Mouse (Mus musculus): ENCODE data around the gene Zfp606. TPM values are rescaled to one million over a fixed set of nuclear protein-coding genes. Genes with fewer than 3 reads are reported as not detected.

The Zfp606 gene
- total RNA-seq (2014; fragmentation: Nextera tagmentation) (27.5 and 30.6 TPM in 2 replicates), total RNA-seq (2017) (14.6 and 17.4 TPM in 2 replicates), polyA plus RNA-seq (2012) (2.3 and 2.9 TPM in 2 replicates)

DNA sequence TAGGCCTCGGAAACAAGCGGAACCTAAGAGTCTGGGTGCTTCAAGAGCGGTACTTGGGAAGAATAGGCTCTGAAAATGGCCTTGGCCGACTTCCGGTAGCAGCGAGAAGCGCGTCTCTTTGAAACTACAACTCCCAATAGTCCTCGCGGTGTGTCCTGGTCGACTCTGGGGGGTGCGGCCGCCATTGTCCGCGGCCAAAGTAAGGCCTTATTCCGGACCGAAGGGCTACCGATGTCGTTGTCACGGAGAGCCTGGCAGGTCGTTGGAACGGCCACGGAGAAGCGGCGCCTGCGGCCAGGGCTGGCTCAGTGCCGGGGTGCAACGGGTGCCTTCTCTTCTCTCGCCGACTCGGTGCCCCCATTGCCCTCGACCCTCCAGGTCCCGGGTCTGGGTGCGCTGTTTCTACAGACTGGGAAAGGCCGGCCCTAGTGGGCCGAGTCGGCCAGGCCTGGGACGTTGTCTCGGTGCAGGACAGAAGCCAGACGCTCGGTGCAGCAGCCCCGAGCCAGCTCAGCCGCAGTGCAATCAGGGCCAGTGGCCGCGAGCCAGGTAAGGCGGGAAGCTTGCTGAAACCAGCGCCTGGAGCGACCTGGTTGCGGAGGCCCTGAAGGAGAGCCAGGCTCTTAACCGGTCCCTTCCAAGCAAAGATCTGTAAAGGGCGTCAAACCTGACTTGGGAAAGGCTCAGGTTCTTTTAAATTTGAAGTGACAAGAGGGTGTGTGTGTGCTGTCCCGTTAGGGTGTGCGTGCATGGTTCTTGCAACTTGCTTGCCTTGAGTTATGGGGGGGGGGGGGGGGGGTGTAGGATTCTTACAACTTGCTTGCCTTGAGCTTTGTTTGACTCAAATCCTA is at the start of gene Zfp606:
Zfp606 (plus strand) TSS at position 136 of the 851 bp plus-strand sequence.
- Histone ChIP-seq H3K36me3 (replicated peaks) (peaks cover 25% of the 10 kb centered on the region), H3K27me3 (ENCODE audit: insufficient read depth, low read length) (no peaks in the 10 kb centered on the region), H3K4me1 (ENCODE audit: insufficient read depth, low read depth, low read length) (peaks cover 3% of the 10 kb centered on the region; the same call in 1 of the 2 replicates), H3K9me3 (replicated peaks) (no peaks in the 10 kb centered on the region), H3K4me3 (ENCODE audit: low read depth, low read length) (peak within 1 kb of the TSS; percentile 97)
- ATAC-seq (ENCODE audit: extremely low read depth, insufficient number of reproducible peaks, low FRiP score, poor library complexity, severe bottlenecking) = peak; percentile 100
- TF ChIP-seq TAL1 (conservative IDR thresholded peaks at IDR 0.05; ENCODE audit: low read depth, low read length) (no peak), GATA2 (IDR thresholded peaks at IDR 0.05; ENCODE audit: borderline replicate concordance, low read depth, low read length) (no peak), CTCF (IDR thresholded peaks at IDR 0.05; ENCODE audit: low read depth, low read length) (no peak), GATA1 (IDR thresholded peaks at IDR 0.05; ENCODE audit: borderline replicate concordance, low read length) (no peak), POLR2AphosphoS5 (IDR thresholded peaks at IDR 0.05; ENCODE audit: insufficient replicate concordance, low read depth, low read length) (no peak)
- peak; percentile 78 for DNase-seq (ENCODE audit: low spot score)

DNA sequence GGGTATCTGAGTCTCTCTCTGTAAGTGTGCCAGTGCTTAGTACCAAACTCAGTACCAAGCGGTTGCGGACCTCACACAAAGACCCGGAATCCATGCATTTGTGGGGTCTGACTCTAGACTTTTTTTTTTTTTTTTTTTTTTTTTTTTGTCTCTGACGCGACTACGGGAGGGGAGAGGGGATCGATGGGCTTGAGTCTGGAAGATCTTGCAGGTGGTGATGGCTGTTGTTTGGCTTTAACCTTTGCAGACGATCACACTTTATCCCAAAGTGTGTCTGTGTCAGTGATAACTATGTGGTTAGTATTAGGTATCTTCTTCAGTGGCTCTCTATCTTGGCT is 885 bp downstream of the Zfp606 start:
- DNase-seq (ENCODE audit: low spot score) (no peak), ATAC-seq (ENCODE audit: extremely low read depth, insufficient number of reproducible peaks, low FRiP score, poor library complexity, severe bottlenecking) (no peak)
- Histone ChIP-seq H3K36me3 (replicated peaks) (peaks cover 31% of the 10 kb centered on the region), H3K4me3 (ENCODE audit: low read depth, low read length) (peak overlapping the region; percentile 97), H3K9me3 (replicated peaks) (no peaks in the 10 kb centered on the region), H3K4me1 (ENCODE audit: insufficient read depth, low read depth, low read length) (peaks cover 3% of the 10 kb centered on the region; the same call in 1 of the 2 replicates), H3K27me3 (ENCODE audit: insufficient read depth, low read length) (no peaks in the 10 kb centered on the region)
- no peak for TF ChIP-seq GATA2 (IDR thresholded peaks at IDR 0.05; ENCODE audit: borderline replicate concordance, low read depth, low read length)

DNA sequence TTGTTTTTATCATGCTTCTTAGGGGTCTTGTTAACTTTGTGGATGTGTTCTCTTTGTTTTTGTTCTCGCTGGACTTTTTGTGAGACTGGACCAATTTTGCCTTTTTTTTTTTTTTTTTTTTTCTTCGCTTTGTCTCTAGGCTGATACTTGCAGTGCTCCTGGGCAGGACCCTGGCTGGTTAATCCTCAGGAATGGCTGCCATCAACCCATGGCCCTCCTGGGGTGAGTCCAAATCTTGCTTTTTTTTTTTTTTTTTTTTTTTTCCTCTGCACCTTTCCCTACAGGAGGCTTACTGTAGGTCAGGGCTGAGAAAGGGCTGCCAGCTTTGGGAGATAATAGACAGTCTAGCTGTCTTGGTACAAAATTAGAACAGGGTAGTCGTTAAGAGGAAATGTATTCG is 1.4 kb downstream of the Zfp606 start:
- Histone ChIP-seq H3K27me3 (ENCODE audit: insufficient read depth, low read length) (no peaks in the 10 kb centered on the region), H3K4me1 (ENCODE audit: insufficient read depth, low read depth, low read length) (peaks cover 3% of the 10 kb centered on the region; the same call in 1 of the 2 replicates), H3K4me3 (ENCODE audit: low read depth, low read length) (peak overlapping the region; percentile 97; the same call in 1 of the 2 replicates), H3K36me3 (replicated peaks) (peaks cover 37% of the 10 kb centered on the region), H3K9me3 (replicated peaks) (no peaks in the 10 kb centered on the region)
- no peak for ATAC-seq (ENCODE audit: extremely low read depth, insufficient number of reproducible peaks, low FRiP score, poor library complexity, severe bottlenecking)
- no peak for DNase-seq (ENCODE audit: low spot score)
- TF ChIP-seq GATA1 (IDR thresholded peaks at IDR 0.05; ENCODE audit: borderline replicate concordance, low read length) (no peak), GATA2 (IDR thresholded peaks at IDR 0.05; ENCODE audit: borderline replicate concordance, low read depth, low read length) (no peak), POLR2AphosphoS5 (IDR thresholded peaks at IDR 0.05; ENCODE audit: insufficient replicate concordance, low read depth, low read length) (no peak), TAL1 (conservative IDR thresholded peaks at IDR 0.05; ENCODE audit: low read depth, low read length) (no peak), CTCF (IDR thresholded peaks at IDR 0.05; ENCODE audit: low read depth, low read length) (no peak)

GRCm38 (mm10) chr7:12483771-12484170 is 5.7 kb downstream of the Zfp606 start:
- ATAC-seq (ENCODE audit: extremely low read depth, insufficient number of reproducible peaks, low FRiP score, poor library complexity, severe bottlenecking) (no peak), DNase-seq (ENCODE audit: low spot score) (no peak)
- Histone ChIP-seq H3K4me3 (ENCODE audit: low read depth, low read length) (no peak overlapping the region), H3K9me3 (replicated peaks) (no peaks in the 10 kb centered on the region), H3K27me3 (ENCODE audit: insufficient read depth, low read length) (no peaks in the 10 kb centered on the region), H3K36me3 (replicated peaks) (peaks cover 65% of the 10 kb centered on the region), H3K4me1 (ENCODE audit: insufficient read depth, low read depth, low read length) (no peaks in the 10 kb centered on the region; the same call in 1 of the 2 replicates)
- TF ChIP-seq GATA1 (IDR thresholded peaks at IDR 0.05; ENCODE audit: borderline replicate concordance, low read length) (no peak), GATA2 (IDR thresholded peaks at IDR 0.05; ENCODE audit: borderline replicate concordance, low read depth, low read length) (no peak), TAL1 (conservative IDR thresholded peaks at IDR 0.05; ENCODE audit: low read depth, low read length) (no peak), POLR2AphosphoS5 (IDR thresholded peaks at IDR 0.05; ENCODE audit: insufficient replicate concordance, low read depth, low read length) (no peak), CTCF (IDR thresholded peaks at IDR 0.05; ENCODE audit: low read depth, low read length) (no peak)

- Histone ChIP-seq H3K4me3 (ENCODE audit: low read depth, low read length) (no peak overlapping the region), H3K9me3 (replicated peaks) (peaks cover 2% of the 10 kb centered on the region), H3K27me3 (ENCODE audit: insufficient read depth, low read length) (no peaks in the 10 kb centered on the region), H3K36me3 (replicated peaks) (peaks cover 75% of the 10 kb centered on the region), H3K4me1 (ENCODE audit: insufficient read depth, low read depth, low read length) (no peaks in the 10 kb centered on the region)
- TF ChIP-seq POLR2AphosphoS5 (IDR thresholded peaks at IDR 0.05; ENCODE audit: insufficient replicate concordance, low read depth, low read length) (no peak), TAL1 (conservative IDR thresholded peaks at IDR 0.05; ENCODE audit: low read depth, low read length) (no peak), GATA2 (IDR thresholded peaks at IDR 0.05; ENCODE audit: borderline replicate concordance, low read depth, low read length) (no peak), CTCF (IDR thresholded peaks at IDR 0.05; ENCODE audit: low read depth, low read length) (no peak), GATA1 (IDR thresholded peaks at IDR 0.05; ENCODE audit: borderline replicate concordance, low read length) (no peak)
- DNase-seq (ENCODE audit: low spot score) = no peak
- ATAC-seq (ENCODE audit: extremely low read depth, insufficient number of reproducible peaks, low FRiP score, poor library complexity, severe bottlenecking) = 0 out of 2 replicates have a peak, but pooled peaks have one; percentile 12
Measured at GRCm38 (mm10) chr7:12485956-12486355, 7.9 kb downstream of the Zfp606 start.

DNA sequence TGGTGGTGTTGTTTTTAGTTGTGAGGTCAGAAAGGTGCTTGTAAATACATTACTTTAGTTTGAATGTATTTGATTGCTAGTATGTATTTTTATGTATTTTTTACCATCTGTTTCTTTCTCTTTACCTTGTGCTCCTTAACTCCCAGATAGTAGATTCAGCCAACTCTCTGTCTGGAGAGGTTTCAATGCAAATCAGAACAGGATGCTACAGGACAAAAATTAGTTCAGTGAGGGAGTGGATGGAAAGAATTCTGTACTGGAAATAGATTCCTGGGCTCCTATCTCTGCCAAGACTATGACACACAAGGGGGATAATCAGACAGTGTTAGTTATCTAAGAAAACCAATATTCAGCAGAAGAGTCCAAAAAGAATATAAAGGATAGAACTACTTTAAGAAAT is 8.6 kb downstream of the Zfp606 start:
- no peaks in the 10 kb centered on the region for H3K27me3 ChIP-seq (ENCODE audit: insufficient read depth, low read length)
- no peak for ATAC-seq (ENCODE audit: extremely low read depth, insufficient number of reproducible peaks, low FRiP score, poor library complexity, severe bottlenecking)
- no peak for DNase-seq (ENCODE audit: low spot score)
- TF ChIP-seq GATA1 (IDR thresholded peaks at IDR 0.05; ENCODE audit: borderline replicate concordance, low read length) (no peak), GATA2 (IDR thresholded peaks at IDR 0.05; ENCODE audit: borderline replicate concordance, low read depth, low read length) (no peak), POLR2AphosphoS5 (IDR thresholded peaks at IDR 0.05; ENCODE audit: insufficient replicate concordance, low read depth, low read length) (no peak), TAL1 (conservative IDR thresholded peaks at IDR 0.05; ENCODE audit: low read depth, low read length) (no peak), CTCF (IDR thresholded peaks at IDR 0.05; ENCODE audit: low read depth, low read length) (no peak)
- no peaks in the 10 kb centered on the region for H3K4me1 ChIP-seq (ENCODE audit: insufficient read depth, low read depth, low read length)
- no peak overlapping the region for H3K4me3 ChIP-seq (ENCODE audit: low read depth, low read length)
- peaks cover 7% of the 10 kb centered on the region for H3K9me3 ChIP-seq (replicated peaks)
- peaks cover 73% of the 10 kb centered on the region for H3K36me3 ChIP-seq (replicated peaks)

Measured in G1E (cell line).